Mouse (Mus musculus) lung, postnatal 14 days (tissue): ENCODE data around the gene Gm49337.

ENCODE experiments used
- DNase-seq: peaks from one replicate; pipeline ENCODE4 v3.0.0; 2021

The Gm49337 gene

GRCm38 (mm10) chr4:116173072-116173471 lies at the start of gene Gm49337, which contains the start of gene 1700042G07Rik:
Gene Gm49337 (plus strand): TSS chr4:116173384.
Gene 1700042G07Rik (plus strand): TSS chr4:116173372.
- no peak for DNase-seq

DNA sequence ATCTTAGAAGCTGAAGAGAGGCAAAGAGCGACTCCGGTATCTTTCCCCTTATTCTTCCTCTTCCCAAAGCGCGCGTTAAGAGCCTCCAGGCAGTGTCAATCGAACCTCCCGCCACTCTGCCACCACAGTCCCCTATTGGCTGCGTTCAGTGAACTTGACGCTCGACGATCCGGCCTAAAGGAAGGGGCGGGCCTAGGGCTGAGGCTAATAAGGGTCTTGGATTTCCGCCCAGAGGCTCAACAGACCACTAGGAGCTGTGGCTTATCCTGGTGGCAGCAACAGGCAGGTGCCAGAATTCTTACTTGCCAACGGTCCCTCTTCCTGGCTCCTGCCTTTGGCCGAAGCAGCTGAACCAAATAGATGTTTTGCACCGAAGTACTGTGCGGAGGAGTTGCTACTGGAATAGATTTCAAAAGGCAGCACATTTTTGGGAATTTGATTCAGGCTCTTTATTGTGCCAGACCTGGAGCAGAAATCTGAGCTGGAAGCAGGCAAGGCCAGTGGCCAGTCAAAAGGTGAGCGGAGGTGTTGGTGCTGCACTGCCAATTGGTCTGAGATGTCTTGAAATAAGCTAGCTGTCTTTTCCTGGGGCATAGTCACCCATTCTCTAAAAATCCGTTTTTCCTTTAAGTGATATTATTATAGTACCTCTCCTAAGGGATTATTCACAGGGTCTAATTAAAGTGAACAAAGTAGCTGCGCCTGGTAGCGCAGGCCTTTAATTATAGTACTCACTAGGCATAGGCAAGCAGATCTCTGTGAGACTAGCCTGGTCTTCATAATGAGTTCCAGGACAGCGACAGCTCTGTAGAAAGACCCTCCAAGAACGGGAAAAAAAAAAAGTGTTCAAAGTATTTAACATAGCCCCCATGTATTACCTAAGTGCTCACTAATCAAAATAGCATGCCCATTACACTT lies 49.3 kb upstream of the Gm49337 start, which contains the start of the genes Rad54l and Pomgnt1:
TSS of gene Rad54l (minus strand) at position 89 of the 918 bp plus-strand sequence.
TSS of gene Pomgnt1 (plus strand) at position 239 of the 918 bp plus-strand sequence.
- peak; percentile 82 for DNase-seq

- no peak for DNase-seq
Measured at GRCm38 (mm10) chr4:116125803-116126386, 47.3 kb upstream of the Gm49337 start.

- no peak for DNase-seq
Measured at GRCm38 (mm10) chr4:116127956-116128355, 45.2 kb upstream of the Gm49337 start.

- DNase-seq = no peak
Measured at GRCm38 (mm10) chr4:116133126-116133525, 40.1 kb upstream of the Gm49337 start.

DNA sequence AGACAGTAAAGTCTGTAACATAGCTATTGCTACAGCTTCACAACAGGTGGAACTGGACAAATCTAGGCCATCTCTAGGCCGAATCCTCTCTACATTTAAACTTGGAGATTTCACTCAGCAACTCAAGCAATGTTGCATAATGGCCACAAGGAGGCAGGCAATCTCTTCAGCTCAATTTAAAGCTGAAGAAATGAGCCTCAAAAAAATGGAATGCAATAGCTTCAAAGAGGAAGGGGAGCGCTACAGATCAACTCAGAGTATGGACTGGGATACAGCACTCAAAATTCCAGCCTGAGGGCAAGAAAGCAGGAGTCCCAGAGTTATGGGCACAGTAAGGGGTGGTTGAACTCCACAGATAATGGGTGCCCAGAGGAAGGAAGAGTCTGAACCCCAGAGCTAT lies 38.2 kb upstream of the Gm49337 start:
- no peak for DNase-seq

DNA sequence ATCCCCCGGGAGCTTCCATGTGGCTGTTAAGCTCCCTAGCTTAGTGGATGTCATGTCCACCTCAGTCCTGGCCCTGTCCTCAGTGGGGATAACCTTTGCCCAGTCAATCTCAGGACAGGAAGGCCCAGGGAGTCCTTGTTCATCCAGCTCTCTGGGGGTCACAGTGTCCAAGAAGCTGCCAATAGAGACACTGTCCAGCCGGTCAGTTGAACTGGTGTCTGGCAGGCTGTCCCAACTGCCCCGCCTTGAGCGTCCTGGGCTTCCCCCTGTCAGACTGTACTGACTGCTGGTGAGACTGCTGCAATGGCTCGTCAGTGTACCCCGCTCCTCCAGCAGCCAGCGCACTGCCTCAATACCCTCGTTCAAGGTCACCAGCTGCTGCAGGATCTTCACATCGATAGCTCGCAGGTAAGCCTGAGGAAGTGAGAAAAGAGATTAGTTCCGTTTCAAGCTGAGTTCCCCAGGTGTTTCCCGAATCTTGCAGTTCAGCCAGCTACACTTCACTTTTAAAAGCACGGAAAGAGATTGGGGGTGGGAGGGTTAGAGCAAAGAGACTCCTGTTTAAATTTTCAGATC lies 35.7 kb upstream of the Gm49337 start:
- no peak for DNase-seq

DNA sequence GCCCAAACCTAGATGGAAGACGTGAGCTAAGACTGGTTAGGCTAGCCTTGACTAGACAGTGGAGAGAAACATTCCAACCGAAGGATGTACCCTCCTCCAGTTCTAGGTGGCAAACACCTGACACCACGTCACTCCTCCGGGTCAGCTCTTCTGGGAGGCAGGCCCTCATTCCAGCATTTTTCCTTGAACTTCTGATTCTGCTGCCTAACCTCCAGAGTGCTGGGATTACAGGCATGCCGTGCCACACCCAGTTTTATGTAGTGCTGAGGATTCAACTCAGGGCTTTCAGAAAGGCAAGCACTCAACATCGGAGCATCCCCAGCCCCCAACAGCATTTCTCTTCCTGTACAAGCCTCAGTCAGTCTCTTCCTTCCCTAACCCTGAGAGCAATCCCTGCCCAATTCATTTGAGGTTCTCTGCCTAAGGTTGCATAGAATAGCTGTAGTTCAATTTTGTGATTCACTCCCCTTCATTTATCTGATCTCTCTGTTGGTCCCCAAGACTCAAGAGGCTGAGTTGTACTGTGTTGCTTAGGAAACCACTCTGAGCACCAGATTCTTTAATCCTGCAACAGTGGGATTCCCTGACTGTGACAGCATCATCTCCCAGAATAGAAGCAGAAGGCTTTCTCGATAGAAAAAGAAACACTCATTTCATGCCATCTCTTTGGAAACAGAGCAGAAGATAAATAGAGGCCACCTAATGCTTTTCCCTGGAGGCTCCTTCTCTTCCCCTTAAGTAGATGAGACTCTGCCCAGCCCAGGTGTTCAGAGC lies 32.2 kb upstream of the Gm49337 start:
- no peak for DNase-seq

GRCm38 (mm10) chr4:116141736-116142135 lies 31.4 kb upstream of the Gm49337 start:
- DNase-seq = no peak

DNA sequence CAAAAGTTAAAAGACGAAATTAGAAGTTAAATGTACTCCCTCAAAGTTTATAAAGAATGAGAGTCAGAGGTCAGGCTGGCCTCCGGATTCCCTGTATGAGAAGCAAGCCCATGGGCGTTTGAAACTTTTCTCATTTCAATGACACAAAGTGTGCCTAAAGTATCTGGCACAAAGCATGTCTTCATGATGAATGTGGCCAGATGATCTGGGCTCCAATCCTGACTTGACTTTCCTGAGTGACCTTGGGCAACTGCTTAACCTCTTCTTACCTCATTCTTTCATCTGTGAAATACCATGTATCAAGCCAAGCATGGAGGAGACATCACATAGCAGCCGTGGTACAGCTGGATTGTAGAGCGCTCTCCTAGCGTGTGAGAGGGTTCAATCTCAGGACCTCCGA lies 30.9 kb upstream of the Gm49337 start:
- DNase-seq = no peak

DNA sequence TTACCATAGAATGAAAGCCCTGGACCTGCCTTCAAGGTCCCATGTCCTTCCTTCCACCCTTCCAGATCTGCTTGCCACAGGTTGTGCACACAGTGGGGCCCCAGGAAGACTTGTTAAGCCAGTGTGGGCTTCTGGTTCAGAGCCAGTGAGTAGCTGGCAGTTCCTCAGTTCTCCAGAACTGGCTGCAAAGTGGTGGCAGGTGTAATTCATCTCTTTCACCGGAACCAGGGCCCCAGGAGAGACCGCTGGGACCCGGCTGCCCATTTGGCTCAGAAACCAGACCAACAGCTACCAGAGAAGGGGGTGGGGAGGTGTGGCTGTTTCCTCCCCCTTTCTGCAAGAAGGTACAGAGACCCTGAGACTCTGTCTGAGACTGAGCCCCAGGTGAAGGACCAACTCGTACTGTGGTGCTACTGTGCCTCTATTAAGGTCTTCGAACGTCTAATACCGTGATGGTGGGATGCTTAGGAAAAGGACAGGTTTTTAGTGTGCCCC lies 29.8 kb upstream of the Gm49337 start:
- DNase-seq = peak; percentile 39

DNA sequence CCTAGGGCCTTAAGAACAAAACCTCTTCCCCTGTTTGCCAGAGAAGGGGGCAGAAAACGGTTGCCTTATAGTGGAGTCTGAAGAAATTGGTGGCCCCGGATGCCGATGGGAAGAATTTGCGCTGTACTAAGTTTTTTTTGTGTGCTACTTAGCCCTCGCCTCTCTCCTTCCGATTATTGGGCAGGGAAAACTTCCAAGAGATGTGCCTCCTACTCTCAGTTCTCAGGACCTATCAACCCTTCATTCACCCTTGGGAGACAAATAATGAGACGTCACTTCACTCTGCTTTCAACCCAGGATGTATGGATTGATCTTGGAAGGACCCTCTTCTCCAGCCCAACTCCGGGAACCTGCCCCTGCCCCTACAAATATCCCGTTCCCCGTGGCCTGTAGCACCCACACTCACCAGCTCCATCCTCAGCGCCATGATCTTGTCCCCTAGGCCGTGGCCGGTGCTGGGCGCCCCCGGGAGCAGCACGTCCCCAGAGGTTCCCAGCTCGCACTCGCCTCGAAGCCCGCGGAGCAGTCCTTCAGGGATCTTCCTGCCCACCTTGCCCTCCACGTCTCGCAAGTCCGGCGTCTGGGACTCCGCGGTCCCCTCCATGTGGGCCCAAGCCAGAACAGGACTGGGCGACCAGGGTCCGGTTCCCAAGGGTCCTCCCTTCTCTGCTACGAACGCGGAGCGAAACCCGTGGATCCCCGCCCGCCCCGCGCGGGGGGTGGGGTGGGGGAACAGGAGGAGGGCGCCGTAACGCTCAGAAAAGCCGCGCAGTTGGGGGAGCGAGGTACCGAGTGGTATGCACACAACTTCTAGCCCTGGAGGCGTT lies 29.1 kb upstream of the Gm49337 start:
- DNase-seq = peak; percentile 73

- no peak for DNase-seq
Measured at GRCm38 (mm10) chr4:116149812-116150155, 23.4 kb upstream of the Gm49337 start.

GRCm38 (mm10) chr4:116150156-116150861 lies 22.9 kb upstream of the Gm49337 start:
- peak; percentile 74 for DNase-seq

GRCm38 (mm10) chr4:116150862-116151221 lies 22.3 kb upstream of the Gm49337 start:
- no peak for DNase-seq

GRCm38 (mm10) chr4:116151238-116151637 lies 21.9 kb upstream of the Gm49337 start, which contains the start of gene Lurap1:
Gene Lurap1 (minus strand): TSS chr4:116151338.
- no peak for DNase-seq

GRCm38 (mm10) chr4:116152702-116153101 lies 20.5 kb upstream of the Gm49337 start:
- DNase-seq = no peak

DNA sequence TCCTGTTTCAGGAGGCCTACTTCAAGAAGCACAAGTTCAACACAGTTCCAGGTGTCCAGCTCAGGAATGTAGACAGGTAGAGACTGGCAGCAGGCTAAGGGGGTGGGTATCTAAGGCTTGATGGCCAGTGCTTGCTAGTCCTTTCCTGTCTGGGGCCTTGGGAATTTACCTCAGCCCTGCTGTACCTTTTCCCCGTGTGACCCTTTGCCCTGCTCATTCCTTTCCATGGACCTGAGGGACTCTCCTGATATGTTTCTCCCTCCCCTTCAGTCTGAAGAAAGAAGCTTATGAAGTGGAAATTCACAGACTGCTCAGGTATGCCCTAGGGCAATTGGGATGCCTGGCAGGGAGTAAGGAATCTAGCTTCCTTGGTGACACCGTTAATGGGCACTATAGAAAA lies 15.3 kb upstream of the Gm49337 start:
- DNase-seq = no peak

DNA sequence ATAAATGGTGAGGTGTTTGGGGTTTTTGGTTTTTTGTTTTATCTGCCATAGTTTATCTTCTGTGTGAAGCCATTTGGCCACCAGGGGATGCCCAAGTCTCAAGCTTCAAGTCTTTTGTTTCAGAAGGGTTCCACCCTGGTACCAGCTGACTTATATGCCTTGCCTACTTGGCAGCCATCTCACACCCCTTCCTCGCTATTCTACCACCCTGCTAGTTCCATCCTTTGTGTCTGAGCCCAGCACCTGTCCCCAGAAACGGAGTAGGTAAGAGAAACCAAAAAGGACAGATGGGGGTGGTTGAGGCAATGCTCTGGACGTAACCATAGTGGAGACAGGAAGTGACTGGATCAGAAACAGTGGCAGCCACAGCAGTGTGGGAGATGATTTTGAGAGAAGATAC lies 13.3 kb upstream of the Gm49337 start:
- peak; percentile 49 for DNase-seq

GRCm38 (mm10) chr4:116160769-116161168 lies 12.4 kb upstream of the Gm49337 start:
- DNase-seq = no peak

- DNase-seq = no peak
Measured at GRCm38 (mm10) chr4:116162142-116162541, 11.0 kb upstream of the Gm49337 start.
